Mouse (Mus musculus): ENCODE data around the gene Gm43951.

GRCm38 (mm10) chr11:72207204-72207833, 679 bp upstream of the Gm43951 start, which contains the start of the genes 4933427D14Rik and Txndc17:
- TF ChIP-seq CTCF (conservative IDR thresholded peaks at IDR 0.05; ENCODE audit: low read length) (no peak), POU5F1 (IDR thresholded peaks at IDR 0.05; ENCODE audit: borderline replicate concordance, low read length) (no peak)

Measured in E14TG2a.4 (cell line).